Mouse (Mus musculus) 3T3-L1 (cell line): ENCODE data around the gene Tcf23.

ENCODE experiments used
- DNase-seq: peaks from one replicate; pipeline ENCODE4 v3.0.0-alpha.2; 2015; ENCODE audit warnings: low read depth, low spot score

Tcf23 gene

DNA sequence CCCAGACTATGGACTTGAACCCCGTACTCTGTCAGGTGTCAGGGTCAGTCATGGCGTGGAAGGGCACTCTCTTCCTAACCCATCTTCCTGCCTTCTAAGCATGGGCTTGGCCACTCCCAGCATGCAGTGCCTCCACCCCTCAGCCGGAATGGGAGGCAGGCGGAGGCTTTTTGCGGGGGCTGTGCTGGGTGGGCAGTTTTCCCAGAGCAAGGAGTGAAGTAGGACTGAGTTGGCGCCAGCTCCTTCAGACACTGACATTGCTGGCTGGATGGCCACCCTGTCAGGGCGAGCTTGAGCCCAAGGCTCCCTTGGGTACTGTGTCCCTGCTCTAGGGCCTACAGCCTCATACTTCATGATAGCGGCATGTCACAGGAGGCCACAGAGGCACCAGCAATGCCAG lies at the start of gene Tcf23:
Gene Tcf23, plus strand, starts transcription at position 247 of the 400 bp plus-strand sequence.
- no peak for DNase-seq

- DNase-seq = no peak
These were observed 49.8 kb upstream of the Tcf23 start for GRCm38 (mm10) chr5:30918691-30919090.

DNA sequence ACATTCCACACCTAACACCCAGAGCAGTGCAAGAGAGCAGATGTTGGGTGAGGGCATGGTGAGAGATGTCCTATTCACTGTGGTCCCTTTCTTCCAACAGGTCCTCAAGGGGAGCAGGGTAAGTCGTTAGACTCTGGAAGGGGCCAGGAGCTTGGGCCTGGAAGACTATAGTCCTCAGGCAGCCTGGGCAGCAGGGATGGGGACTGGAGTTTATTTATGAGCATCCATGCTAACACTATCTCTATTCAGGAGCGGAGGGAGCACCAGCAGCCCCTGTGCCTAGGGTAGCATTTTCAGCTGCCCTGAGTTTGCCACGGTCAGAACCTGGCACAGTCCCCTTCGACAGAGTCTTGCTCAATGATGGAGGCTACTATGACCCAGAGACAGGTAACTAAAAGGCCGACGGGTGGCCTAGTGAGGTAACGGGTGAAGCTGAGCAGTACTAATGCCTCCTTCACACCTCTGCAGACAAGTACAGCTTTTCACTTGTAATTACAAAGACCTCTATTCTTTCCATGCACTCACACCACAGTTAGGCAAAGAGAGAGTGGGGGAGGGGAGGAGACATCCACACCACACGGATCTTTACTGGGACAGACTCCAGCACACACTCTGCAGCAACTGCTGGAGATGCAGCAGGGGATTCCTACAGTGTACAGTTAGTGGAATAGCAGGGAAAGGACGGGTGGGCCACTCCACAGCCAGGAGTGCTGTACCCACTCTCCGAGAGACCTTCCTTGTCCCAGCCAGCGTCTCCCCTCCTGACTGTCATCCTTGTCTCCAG lies 48.4 kb upstream of the Tcf23 start:
- DNase-seq = no peak

GRCm38 (mm10) chr5:30920621-30921020 lies 47.8 kb upstream of the Tcf23 start:
- no peak for DNase-seq

GRCm38 (mm10) chr5:30921256-30922033 lies 47.0 kb upstream of the Tcf23 start, which contains the start of gene Khk:
Gene Khk (plus strand): TSS chr5:30921431.
- DNase-seq = peak; percentile 91

GRCm38 (mm10) chr5:30922581-30923041 lies 45.9 kb upstream of the Tcf23 start:
- DNase-seq = no peak

- no peak for DNase-seq
These were observed 45.3 kb upstream of the Tcf23 start for GRCm38 (mm10) chr5:30923119-30923518.

GRCm38 (mm10) chr5:30924614-30925013 lies 43.8 kb upstream of the Tcf23 start:
- DNase-seq = no peak

GRCm38 (mm10) chr5:30925217-30925616 lies 43.2 kb upstream of the Tcf23 start:
- no peak for DNase-seq

- DNase-seq = no peak
These were observed 42.4 kb upstream of the Tcf23 start for GRCm38 (mm10) chr5:30926073-30926472.

- DNase-seq = peak; percentile 48
These were observed 40.4 kb upstream of the Tcf23 start for GRCm38 (mm10) chr5:30927945-30928529.

GRCm38 (mm10) chr5:30930121-30930520 lies 38.3 kb upstream of the Tcf23 start:
- peak; percentile 89 for DNase-seq

GRCm38 (mm10) chr5:30930846-30931245 lies 37.6 kb upstream of the Tcf23 start:
- no peak for DNase-seq

- no peak for DNase-seq
These were observed 37.1 kb upstream of the Tcf23 start for GRCm38 (mm10) chr5:30931378-30931777.

- no peak for DNase-seq
These were observed 34.8 kb upstream of the Tcf23 start for GRCm38 (mm10) chr5:30933705-30934104.

- peak; percentile 57 for DNase-seq
These were observed 33.6 kb upstream of the Tcf23 start for GRCm38 (mm10) chr5:30934725-30935461.

DNA sequence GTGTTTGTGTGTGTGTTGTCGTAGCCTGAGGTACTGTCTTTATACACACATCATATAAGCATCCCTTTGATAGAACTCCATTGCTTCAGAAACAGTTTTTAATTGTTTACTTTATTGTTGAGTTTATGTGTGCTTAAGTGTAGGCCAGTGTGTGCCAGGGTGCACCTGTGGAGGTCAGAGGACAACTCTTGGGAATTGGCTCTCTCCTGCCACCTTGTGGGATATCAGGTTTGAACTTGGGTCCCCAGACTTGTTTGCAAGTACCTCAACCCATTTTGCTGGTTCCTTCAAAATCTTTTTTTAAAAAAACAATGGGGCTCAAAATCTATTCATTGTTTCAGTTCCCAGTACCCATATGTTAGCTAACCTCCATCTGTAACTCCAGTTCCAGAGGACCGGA lies 25.5 kb upstream of the Tcf23 start:
- peak; percentile 43 for DNase-seq

GRCm38 (mm10) chr5:30944344-30944743 lies 24.1 kb upstream of the Tcf23 start:
- DNase-seq = no peak

GRCm38 (mm10) chr5:30944956-30945781 lies 23.3 kb upstream of the Tcf23 start, which contains the start of gene Cgref1:
Gene Cgref1 (minus strand): TSS chr5:30945591.
- DNase-seq = peak; percentile 77

GRCm38 (mm10) chr5:30948620-30949019 lies 19.8 kb upstream of the Tcf23 start:
- DNase-seq = no peak
